Mouse (Mus musculus): Measurements from ENCODE around the gene Nagpa. TPM values are rescaled to one million over a fixed set of nuclear protein-coding genes. Genes with fewer than 3 reads are reported as not detected.
A peak's percentile ranks its signal among the peaks of the same experiment; 100 is the strongest.

The Nagpa gene
- polyA plus RNA-seq, 1 experiment from 2014 or later: 21.9 TPM

- H3K27ac ChIP-seq: no peak overlapping the region
- no peaks in the 10 kb centered on the region for H3K36me3 ChIP-seq
- H3K27me3 ChIP-seq: 0 out of 2 replicates have a peak, but pooled peaks cover 8% of the 10 kb centered on the region
- no peak overlapping the region for H3K4me3 ChIP-seq
- H3K9me3 ChIP-seq: no peaks in the 10 kb centered on the region
- no peak overlapping the region for H3K4me2 ChIP-seq
- no peak overlapping the region for H3K9ac ChIP-seq
- ATAC-seq (ENCODE audit: insufficient number of reproducible peaks, low FRiP score, low TSS enrichment, low read depth): no peak
- WGBS: 63% methylated on average over 4 of the region's 4 CpGs
- no peaks in the 10 kb centered on the region for H3K4me1 ChIP-seq
Measured at GRCm38 (mm10) chr16:5221403-5221802, 17.6 kb upstream of the Nagpa start.

GRCm38 (mm10) chr16:5217341-5218133 lies 13.7 kb upstream of the Nagpa start:
- Histone ChIP-seq H3K4me1 (no peaks in the 10 kb centered on the region), H3K36me3 (no peaks in the 10 kb centered on the region), H3K4me3 (no peak overlapping the region), H3K4me2 (no peak overlapping the region), H3K27me3 (0 out of 2 replicates have a peak, but pooled peaks cover 11% of the 10 kb centered on the region), H3K9ac (no peak overlapping the region), H3K9me3 (no peaks in the 10 kb centered on the region), H3K27ac (no peak overlapping the region)
- WGBS: 69% methylated on average over 5 of the region's 5 CpGs
- no peak for ATAC-seq (ENCODE audit: insufficient number of reproducible peaks, low FRiP score, low TSS enrichment, low read depth)

DNA sequence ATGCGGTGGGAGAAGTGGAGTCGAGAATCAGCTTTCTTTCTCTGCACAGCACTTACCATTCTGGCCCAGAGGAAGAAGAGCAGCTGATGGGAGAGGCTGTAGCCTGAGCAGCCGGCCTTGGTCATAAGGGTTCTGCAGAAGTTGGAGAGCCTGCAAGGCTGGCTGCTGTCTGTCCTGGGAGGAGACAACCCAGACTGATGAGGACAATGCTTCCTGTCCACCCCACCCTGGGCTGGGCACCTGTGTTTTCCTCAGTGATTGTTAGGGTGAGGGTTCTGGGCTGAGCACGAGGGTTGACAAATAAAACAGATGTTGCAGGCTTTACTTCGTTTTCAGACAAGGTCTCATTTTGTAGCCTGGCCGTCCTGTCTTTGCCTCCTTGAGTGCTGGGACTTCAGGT lies 12.9 kb upstream of the Nagpa start:
- H3K27me3 ChIP-seq: 0 out of 2 replicates have a peak, but pooled peaks cover 11% of the 10 kb centered on the region
- no peaks in the 10 kb centered on the region for H3K9me3 ChIP-seq
- H3K4me3 ChIP-seq: no peak overlapping the region
- no peak overlapping the region for H3K9ac ChIP-seq
- no peak for ATAC-seq (ENCODE audit: insufficient number of reproducible peaks, low FRiP score, low TSS enrichment, low read depth)
- no peak overlapping the region for H3K4me2 ChIP-seq
- no peak overlapping the region for H3K27ac ChIP-seq
- H3K4me1 ChIP-seq: no peaks in the 10 kb centered on the region
- no peaks in the 10 kb centered on the region for H3K36me3 ChIP-seq
- WGBS: 54% methylated on average over 6 of the region's 6 CpGs

- H3K36me3 ChIP-seq: no peaks in the 10 kb centered on the region
- no peak overlapping the region for H3K27ac ChIP-seq
- 86% methylated on average over 2 of the region's 2 CpGs for WGBS
- H3K4me1 ChIP-seq: no peaks in the 10 kb centered on the region
- H3K4me2 ChIP-seq: no peak overlapping the region
- ATAC-seq (ENCODE audit: insufficient number of reproducible peaks, low FRiP score, low TSS enrichment, low read depth): no peak
- no peak overlapping the region for H3K4me3 ChIP-seq
- H3K9me3 ChIP-seq: no peaks in the 10 kb centered on the region
- no peak overlapping the region for H3K9ac ChIP-seq
- 0 out of 2 replicates have a peak, but pooled peaks cover 11% of the 10 kb centered on the region for H3K27me3 ChIP-seq
Measured at GRCm38 (mm10) chr16:5214126-5214525, 10.3 kb upstream of the Nagpa start.

DNA sequence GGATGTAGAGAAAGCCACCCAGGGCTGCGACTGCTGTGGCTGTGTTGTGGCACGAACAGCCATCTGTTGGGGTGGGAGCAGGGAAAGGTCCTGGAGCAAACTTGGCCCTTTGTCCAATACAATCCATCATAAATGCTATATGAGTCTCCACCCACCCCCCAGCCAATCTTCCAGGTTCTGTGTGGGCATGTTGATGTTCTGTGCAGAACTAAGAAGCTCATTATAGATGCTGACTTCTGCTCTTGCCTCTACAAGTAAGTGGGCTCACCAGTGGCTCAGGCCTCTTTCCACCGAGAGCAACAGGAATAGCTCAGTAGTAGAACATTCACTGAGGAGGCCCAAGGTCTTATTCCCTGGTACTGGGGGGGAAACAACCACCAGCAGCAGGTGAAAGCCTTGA lies 8.3 kb upstream of the Nagpa start:
- WGBS: 79% methylated on average over 3 of the region's 3 CpGs
- Histone ChIP-seq H3K4me1 (no peaks in the 10 kb centered on the region), H3K27ac (no peak overlapping the region)

DNA sequence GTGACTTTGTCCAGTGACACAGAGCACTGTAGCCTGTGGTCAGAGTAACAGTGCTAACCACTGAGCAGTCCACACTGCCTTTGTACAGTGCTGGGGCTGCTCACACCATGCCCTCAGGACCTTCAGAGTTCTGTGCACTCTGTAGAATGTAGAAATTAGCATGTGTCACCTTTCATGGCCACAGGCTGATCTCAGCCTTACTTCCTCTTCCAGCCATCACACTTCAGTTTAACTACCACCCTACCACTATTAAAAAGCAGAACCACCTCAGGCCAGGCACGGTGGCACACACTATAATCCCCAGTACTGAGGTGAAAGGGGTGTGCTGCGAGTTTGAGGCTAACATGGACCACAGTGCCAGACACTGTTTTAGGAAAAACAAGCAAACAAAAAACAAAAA lies 6.6 kb upstream of the Nagpa start:
- WGBS: 53% methylated on average over 2 of the region's 2 CpGs
- Histone ChIP-seq H3K9ac (no peak overlapping the region), H3K4me2 (no peak overlapping the region), H3K36me3 (no peaks in the 10 kb centered on the region), H3K4me1 (no peaks in the 10 kb centered on the region), H3K27me3 (peaks cover 4% of the 10 kb centered on the region; the same call in 1 of the 2 replicates), H3K27ac (no peak overlapping the region), H3K9me3 (no peaks in the 10 kb centered on the region), H3K4me3 (no peak overlapping the region)
- ATAC-seq (ENCODE audit: insufficient number of reproducible peaks, low FRiP score, low TSS enrichment, low read depth): no peak

More for the DNA sequence above, 8.3 kb upstream of the Nagpa start:
- ATAC-seq (ENCODE audit: insufficient number of reproducible peaks, low FRiP score, low TSS enrichment, low read depth): no peak
- Histone ChIP-seq H3K9me3 (no peaks in the 10 kb centered on the region), H3K4me2 (no peak overlapping the region), H3K27me3 (0 out of 2 replicates have a peak, but pooled peaks cover 2% of the 10 kb centered on the region), H3K36me3 (no peaks in the 10 kb centered on the region), H3K4me3 (no peak overlapping the region), H3K9ac (no peak overlapping the region)

- no peak for ATAC-seq (ENCODE audit: insufficient number of reproducible peaks, low FRiP score, low TSS enrichment, low read depth)
- WGBS: 64% methylated on average over 5 of the region's 5 CpGs
- H3K4me1 ChIP-seq: peaks cover 14% of the 10 kb centered on the region
- peaks cover 4% of the 10 kb centered on the region; the same call in 1 of the 2 replicates for H3K27me3 ChIP-seq
- H3K36me3 ChIP-seq: no peaks in the 10 kb centered on the region
- no peaks in the 10 kb centered on the region for H3K9me3 ChIP-seq
- no peak overlapping the region for H3K9ac ChIP-seq
- H3K27ac ChIP-seq: no peak overlapping the region
- H3K4me2 ChIP-seq: no peak overlapping the region
- no peak overlapping the region for H3K4me3 ChIP-seq
Measured at GRCm38 (mm10) chr16:5206051-5206450, 2.2 kb upstream of the Nagpa start.

- H3K9ac ChIP-seq: no peak overlapping the region
- no peaks in the 10 kb centered on the region for H3K9me3 ChIP-seq
- peaks cover 14% of the 10 kb centered on the region for H3K4me1 ChIP-seq
- peaks cover 4% of the 10 kb centered on the region; the same call in 1 of the 2 replicates for H3K27me3 ChIP-seq
- H3K27ac ChIP-seq: no peak overlapping the region
- WGBS: 79% methylated on average over 5 of the region's 5 CpGs
- no peak overlapping the region for H3K4me2 ChIP-seq
- no peak overlapping the region for H3K4me3 ChIP-seq
- no peak for ATAC-seq (ENCODE audit: insufficient number of reproducible peaks, low FRiP score, low TSS enrichment, low read depth)
- 0 out of 2 replicates have a peak, but pooled peaks cover 5% of the 10 kb centered on the region for H3K36me3 ChIP-seq
Measured at GRCm38 (mm10) chr16:5205431-5205970, 1.7 kb upstream of the Nagpa start.

GRCm38 (mm10) chr16:5203200-5203599 lies 612 bp downstream of the Nagpa start:
- 1% methylated on average over 36 of the region's 36 CpGs for WGBS

DNA sequence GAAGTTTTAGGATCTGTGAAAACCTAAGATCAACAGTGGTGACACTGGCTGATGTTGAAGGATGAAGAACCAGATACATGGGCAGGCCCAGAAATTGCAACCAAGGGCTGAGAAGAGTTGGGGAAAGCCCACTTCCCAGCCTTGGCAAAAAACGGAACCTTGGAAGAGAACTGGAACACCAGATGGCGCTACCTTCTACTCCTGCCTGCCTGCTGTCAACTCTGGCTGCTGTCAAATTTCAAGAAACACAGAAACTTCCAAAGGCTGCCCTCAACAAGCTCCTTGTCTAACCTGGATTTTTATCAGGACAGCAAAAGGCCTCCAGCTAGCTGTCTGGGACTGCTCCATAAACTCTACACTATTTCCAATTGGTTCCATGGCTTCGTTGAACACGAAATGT lies 1.1 kb downstream of the Nagpa start:
- Histone ChIP-seq H3K9me3 (no peaks in the 10 kb centered on the region), H3K4me1 (peaks cover 14% of the 10 kb centered on the region), H3K9ac (no peak overlapping the region), H3K27me3 (peaks cover 4% of the 10 kb centered on the region; the same call in 1 of the 2 replicates), H3K27ac (no peak overlapping the region), H3K4me2 (peak overlapping the region; percentile 91), H3K4me3 (peak overlapping the region; percentile 66), H3K36me3 (peaks cover 25% of the 10 kb centered on the region; the same call in 1 of the 2 replicates)
- 13% methylated on average over 4 of the region's 4 CpGs for WGBS
- no peak for ATAC-seq (ENCODE audit: insufficient number of reproducible peaks, low FRiP score, low TSS enrichment, low read depth)

More at GRCm38 (mm10) chr16:5203200-5203599, 612 bp downstream of the Nagpa start:
- Histone ChIP-seq H3K9ac (peak overlapping the region; percentile 53), H3K27ac (no peak overlapping the region), H3K4me1 (peaks cover 14% of the 10 kb centered on the region), H3K36me3 (peaks cover 25% of the 10 kb centered on the region; the same call in 1 of the 2 replicates), H3K9me3 (no peaks in the 10 kb centered on the region), H3K4me2 (peak overlapping the region; percentile 91), H3K4me3 (peak overlapping the region; percentile 66), H3K27me3 (peaks cover 4% of the 10 kb centered on the region; the same call in 1 of the 2 replicates)
- no peak; the same call in 1 of the 2 replicates for ATAC-seq (ENCODE audit: insufficient number of reproducible peaks, low FRiP score, low TSS enrichment, low read depth)

- Histone ChIP-seq H3K4me1 (no peaks in the 10 kb centered on the region), H3K9me3 (no peaks in the 10 kb centered on the region), H3K9ac (no peak overlapping the region), H3K4me3 (no peak overlapping the region), H3K36me3 (peaks cover 19% of the 10 kb centered on the region; the same call in 1 of the 2 replicates), H3K4me2 (no peak overlapping the region), H3K27ac (no peak overlapping the region), H3K27me3 (no peaks in the 10 kb centered on the region)
- no peak for ATAC-seq (ENCODE audit: insufficient number of reproducible peaks, low FRiP score, low TSS enrichment, low read depth)
- 28% methylated on average over 6 of the region's 6 CpGs for WGBS
Measured at GRCm38 (mm10) chr16:5195080-5195479, 8.7 kb downstream of the Nagpa start.

DNA sequence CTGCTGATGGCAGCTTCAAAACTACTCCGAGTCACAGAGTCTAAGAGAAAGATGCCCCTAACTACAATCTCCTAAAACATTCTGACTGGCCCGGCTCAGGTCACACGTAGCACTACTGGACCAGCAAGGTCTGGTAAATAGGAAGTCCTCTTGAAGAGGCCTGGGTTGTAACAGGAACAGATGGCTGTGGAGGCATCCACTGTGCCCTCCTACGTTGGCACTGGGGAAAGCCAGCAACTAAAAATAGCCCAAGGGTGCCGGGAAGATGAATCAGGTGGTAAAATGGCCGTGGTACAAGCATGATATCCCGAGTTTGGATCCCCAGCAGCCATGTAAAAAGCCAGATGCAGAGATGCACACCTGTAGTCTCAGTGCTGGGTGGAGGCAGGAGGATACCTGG lies 17.6 kb downstream of the Nagpa start:
- Histone ChIP-seq H3K4me3 (no peak overlapping the region), H3K9ac (no peak overlapping the region), H3K27me3 (no peaks in the 10 kb centered on the region), H3K4me1 (no peaks in the 10 kb centered on the region), H3K36me3 (no peaks in the 10 kb centered on the region), H3K9me3 (no peaks in the 10 kb centered on the region), H3K27ac (no peak overlapping the region), H3K4me2 (no peak overlapping the region)
- no peak for ATAC-seq (ENCODE audit: insufficient number of reproducible peaks, low FRiP score, low TSS enrichment, low read depth)
- 70% methylated on average over 7 of the region's 7 CpGs for WGBS

Data from limb, embryonic 15.5 days (tissue).